Mouse (Mus musculus) liver, embryonic 14.5 days (tissue): ENCODE measurements around the gene Relt. TPM values are rescaled to one million over a fixed set of nuclear protein-coding genes. Genes with fewer than 3 reads are reported as not detected.
A peak's percentile ranks its signal among the peaks of the same experiment; 100 is the strongest.

Source experiments
- ATAC-seq: fragments of 200-750 bp; cut with Nextera tagmentation; 2 replicates; pipeline ENCODE4 v1.8.0; 2017; ENCODE audit warnings: moderate number of reproducible peaks, mild to moderate bottlenecking, moderate library complexity; ENCODE audit not compliant: insufficient read depth
- DNase-seq, 3 experiments: peaks; one replicate each; pipeline ENCODE4 v3.0.0-alpha.2; 2012 to 2013; ENCODE audit warnings: low read depth in 3 of 3, low spot score in 3 of 3
- H3K27ac ChIP-seq: fragments of 300-500 bp; sonication (generic); 2 replicates; pipeline ENCODE4 v1.5.1; 2014; ENCODE audit warnings: moderate library complexity, mild to moderate bottlenecking, control low read depth, inconsistent platforms
- H3K27me3 ChIP-seq: fragments of 300-500 bp; sonication (generic); 2 replicates; pipeline ENCODE4 v1.6.1; 2014; ENCODE audit warnings: mild to moderate bottlenecking, low read length, moderate library complexity; ENCODE audit not compliant: control insufficient read depth, insufficient read depth
- H3K36me3 ChIP-seq: fragments of 300-500 bp; sonication (generic); replicated peaks from 2 replicates; pipeline ENCODE4 v1.6.1; 2014; ENCODE audit warnings: low read depth; ENCODE audit not compliant: control insufficient read depth, insufficient read depth
- H3K4me1 ChIP-seq, 2 experiments: fragments of 200-500 bp in 1 of 2; fragments of 300-500 bp in 1 of 2; sonication (generic) in 1 of 2; replicated peaks; 2 replicates each; pipeline ENCODE4 v1.6.1; 2012 to 2014; ENCODE audit warnings: antibody characterized with exemption in 1 of 2, inconsistent platforms in 1 of 2, low read length in 1 of 2; ENCODE audit not compliant: control insufficient read depth in 2 of 2, insufficient read depth in 2 of 2
- H3K4me2 ChIP-seq: fragments of 300-500 bp; sonication (generic); 2 replicates; pipeline ENCODE4 v1.6.1; 2014; ENCODE audit warnings: low read depth, mild to moderate bottlenecking, control low read depth, moderate library complexity
- H3K4me3 ChIP-seq, 2 experiments: fragments of 200-500 bp in 1 of 2; fragments of 300-500 bp in 1 of 2; sonication (generic) in 1 of 2; 2 replicates each; pipeline ENCODE4 v1.5.1; 2012 to 2014; ENCODE audit warnings: low read depth in 2 of 2, low read length in 2 of 2, mild to moderate bottlenecking in 2 of 2, control low read depth in 1 of 2, inconsistent platforms in 1 of 2, moderate library complexity in 1 of 2; ENCODE audit not compliant: insufficient read depth in 1 of 2
- H3K9ac ChIP-seq: fragments of 300-500 bp; sonication (generic); replicated peaks from 2 replicates; pipeline ENCODE4 v1.6.1; 2014; ENCODE audit warnings: mild to moderate bottlenecking, control low read depth, moderate library complexity
- H3K9me3 ChIP-seq: fragments of 300-500 bp; sonication (generic); 2 replicates; pipeline ENCODE4 v1.6.1; 2016; ENCODE audit warnings: low read length, mixed read lengths; ENCODE audit not compliant: control insufficient read depth
- CTCF ChIP-seq: IDR thresholded peaks from 2 replicates; pipeline ENCODE4 v1.5.1; 2016; ENCODE audit warnings: antibody characterized with exemption, low read depth, control low read depth
- EP300 ChIP-seq: IDR thresholded peaks from 2 replicates; pipeline ENCODE4 v1.6.1; 2016; ENCODE audit warnings: antibody characterized with exemption, low read depth
- WGBS: fragments of 180-500 bp; shearing (Covaris S2); extraction: QIAGEN DNeasy Blood & Tissue Kit; methylation state at CpG from one replicate; pipeline ENCODE4 v1.1.7; 2014; ENCODE audit not compliant: insufficient replicate concordance; 5-methylcytosine and 5-hydroxymethylcytosine counted together
- polyA plus RNA-seq, 2 experiments: library from polyadenylated mRNA; depleted of rRNA in 1 of 2; stranded (reverse) in 1 of 2; unstranded in 1 of 2; fragments of >200 nt; fragmentation: Nextera tagmentation in 1 of 2; extraction: Ambion mirVana in 1 of 2; gene quantifications; 2 replicates each; pipeline versions ENCODE4 v1.2.1 to v1.2.3; 2012 to 2014

Relt gene
- polyA plus RNA-seq (2012; rRNA removed), result 12.2 and 17.2 TPM in 2 replicates
- 11.7 and 14.7 TPM in 2 replicates for polyA plus RNA-seq (2014; fragmentation: Nextera tagmentation; extraction: Ambion mirVana)

- peaks cover 38 to 45% of the 10 kb centered on the region in 2 experiments for H3K4me1 ChIP-seq
- peak within 1 kb of the TSS; percentile 89 for H3K4me2 ChIP-seq
- peak within 1 kb of the TSS; percentile 97 for H3K9ac ChIP-seq
- TF ChIP-seq CTCF (peak; percentile 90), EP300 (no peak)
- peak within 1 kb of the TSS; percentile 82 for H3K27ac ChIP-seq
- WGBS, result under 1% methylated on average over 91 of the region's 91 CpGs
- H3K36me3 ChIP-seq, result peaks cover 14% of the 10 kb centered on the region
- peak within 1 kb of the TSS; percentile 87 to 91 for H3K4me3 ChIP-seq
- no peaks in the 10 kb centered on the region for H3K9me3 ChIP-seq
- H3K27me3 ChIP-seq, result no peaks in the 10 kb centered on the region
- ATAC-seq (peak; percentile 86), DNase-seq (peak; percentile 90 to 93 (median 91))
Observed at GRCm38 (mm10) chr7:100862828-100863638, at the start of gene Relt. Gene Relt (minus strand): TSS chr7:100863446.

GRCm38 (mm10) chr7:100911791-100912190, 48.5 kb upstream of the Relt start:
- no peak for DNase-seq
- peaks cover 0 to 11% of the 10 kb centered on the region in 2 experiments; a peak in 2 of 4 replicates for H3K4me1 ChIP-seq
- no peak overlapping the region for H3K4me3 ChIP-seq
- no peak overlapping the region for H3K4me2 ChIP-seq
- TF ChIP-seq EP300 (no peak), CTCF (no peak)
- no peaks in the 10 kb centered on the region for H3K36me3 ChIP-seq
- no peak for ATAC-seq
- H3K27ac ChIP-seq, result no peak overlapping the region
- 72% methylated on average over 9 of the region's 9 CpGs for WGBS
- no peaks in the 10 kb centered on the region for H3K27me3 ChIP-seq
- H3K9ac ChIP-seq, result no peak overlapping the region
- no peaks in the 10 kb centered on the region for H3K9me3 ChIP-seq

DNA sequence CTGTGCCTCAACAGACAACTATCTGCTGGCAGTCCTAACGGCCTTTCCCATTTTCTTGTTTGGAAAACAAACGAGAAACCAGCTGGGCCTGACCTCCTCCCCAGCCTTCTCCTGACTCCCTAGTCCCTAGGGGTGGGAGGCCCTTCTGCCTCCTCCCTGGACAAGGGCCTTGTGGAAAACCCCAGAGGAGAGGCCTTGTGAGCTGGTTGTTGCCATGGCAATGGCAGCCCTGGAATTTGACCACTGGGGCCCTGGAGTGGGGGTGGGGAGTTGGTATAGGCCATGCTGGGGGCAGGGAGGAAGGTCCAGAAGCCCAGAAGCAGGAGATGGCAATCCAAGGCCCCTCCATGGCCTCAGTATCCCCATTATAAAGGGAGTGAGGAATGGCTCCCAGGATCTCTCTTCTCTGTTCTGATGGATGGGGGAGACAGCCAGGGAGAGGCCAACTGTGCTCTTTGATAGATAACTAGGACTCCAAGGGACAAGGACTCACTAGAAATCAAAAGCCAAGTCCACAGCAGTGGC, 48.1 kb upstream of the Relt start:
- 54% methylated on average over 2 of the region's 2 CpGs for WGBS
- no peak for DNase-seq
- no peak overlapping the region for H3K9ac ChIP-seq
- no peaks in the 10 kb centered on the region for H3K27me3 ChIP-seq
- H3K27ac ChIP-seq, result no peak overlapping the region
- H3K4me2 ChIP-seq, result no peak overlapping the region
- no peaks in the 10 kb centered on the region for H3K36me3 ChIP-seq
- no peaks in the 10 kb centered on the region for H3K9me3 ChIP-seq
- H3K4me1 ChIP-seq, result peaks cover 0 to 11% of the 10 kb centered on the region in 2 experiments; a peak in 2 of 4 replicates
- no peak for TF ChIP-seq CTCF
- TF ChIP-seq EP300, result no peak
- ATAC-seq, result no peak
- no peak overlapping the region for H3K4me3 ChIP-seq

GRCm38 (mm10) chr7:100908567-100908966, 45.3 kb upstream of the Relt start:
- ATAC-seq (no peak), DNase-seq (no peak)
- H3K27me3 ChIP-seq, result no peaks in the 10 kb centered on the region
- 47% methylated on average over 8 of the region's 8 CpGs for WGBS
- peaks cover 0 to 11% of the 10 kb centered on the region in 2 experiments; a peak in 2 of 4 replicates for H3K4me1 ChIP-seq
- H3K27ac ChIP-seq, result no peak overlapping the region
- H3K36me3 ChIP-seq, result no peaks in the 10 kb centered on the region
- H3K4me2 ChIP-seq, result no peak overlapping the region
- no peak overlapping the region for H3K4me3 ChIP-seq
- TF ChIP-seq CTCF (peak; percentile 54), EP300 (no peak)
- no peak overlapping the region for H3K9ac ChIP-seq
- no peaks in the 10 kb centered on the region for H3K9me3 ChIP-seq

DNA sequence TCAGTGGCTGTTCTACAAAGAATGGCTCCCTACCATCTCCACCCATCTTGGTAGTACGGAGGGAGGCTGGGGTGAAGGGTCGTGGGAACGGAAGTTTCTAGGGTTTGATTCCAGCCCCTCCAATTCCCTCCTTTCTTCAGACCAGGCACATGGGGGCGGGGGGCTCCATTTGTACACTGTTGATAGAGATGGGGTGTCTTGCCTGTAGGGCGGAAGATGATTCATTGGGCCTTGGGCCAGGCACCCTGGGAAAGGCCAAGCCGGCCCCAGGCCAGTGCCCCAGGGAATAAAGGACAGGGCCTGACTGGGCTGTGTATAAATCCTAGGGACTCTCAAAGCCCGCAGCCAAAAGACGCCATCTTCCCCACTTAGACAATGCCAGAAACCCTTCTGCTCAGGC, 44.8 kb upstream of the Relt start:
- TF ChIP-seq CTCF (no peak), EP300 (no peak)
- Histone ChIP-seq H3K4me2 (no peak overlapping the region), H3K27ac (no peak overlapping the region), H3K36me3 (no peaks in the 10 kb centered on the region), H3K9ac (no peak overlapping the region), H3K4me3 (no peak overlapping the region), H3K27me3 (no peaks in the 10 kb centered on the region), H3K9me3 (no peaks in the 10 kb centered on the region), H3K4me1 (peaks cover 0 to 9% of the 10 kb centered on the region in 2 experiments; a peak in 2 of 4 replicates)
- 71% methylated on average over 8 of the region's 8 CpGs for WGBS
- ATAC-seq (no peak), DNase-seq (no peak)
